Mouse (Mus musculus): ENCODE data around the gene Zmym5.
"Not testable (repeated sequence)": the region's sequence is repeated elsewhere in the genome, so short reads cannot be mapped to it uniquely, and the experiment has no call there.

The Zmym5 gene

GRCm38 (mm10) chr14:56776571-56777238 lies 34.8 kb downstream of the Zmym5 start:
- DNase-seq: no peak

GRCm38 (mm10) chr14:56775416-56775815 lies 36.1 kb downstream of the Zmym5 start:
- no peak for DNase-seq

GRCm38 (mm10) chr14:56766438-56766837 lies 45.1 kb downstream of the Zmym5 start:
- DNase-seq: not testable (repeated sequence)

- not testable (repeated sequence) for DNase-seq
These were observed 46.4 kb downstream of the Zmym5 start for GRCm38 (mm10) chr14:56765117-56765516.

- DNase-seq: no peak
These were observed 60.2 kb downstream of the Zmym5 start for GRCm38 (mm10) chr14:56751282-56751681.
